Mouse (Mus musculus) liver, embryonic 16.5 days (tissue): ENCODE results near the gene Cldn14. TPM values are rescaled to one million over a fixed set of nuclear protein-coding genes. Genes with fewer than 3 reads are reported as not detected.

Experiments used
- ATAC-seq: fragments of 200-750 bp; cut with Nextera tagmentation; 2 replicates; pipeline ENCODE4 v1.8.0; 2017; ENCODE audit warnings: low read depth, mild to moderate bottlenecking, moderate number of reproducible peaks, moderate library complexity
- H3K27ac ChIP-seq: fragments of 300-500 bp; sonication (generic); 2 replicates; pipeline ENCODE4 v1.5.1; 2014; ENCODE audit warnings: mild to moderate bottlenecking, low read length
- H3K27me3 ChIP-seq: fragments of 300-500 bp; sonication (generic); 2 replicates; pipeline ENCODE4 v1.6.1; 2014; ENCODE audit warnings: low read depth, low read length, mixed read lengths; ENCODE audit not compliant: control insufficient read depth, insufficient read depth
- H3K36me3 ChIP-seq: fragments of 300-500 bp; sonication (generic); 2 replicates; pipeline ENCODE4 v1.6.1; 2014; ENCODE audit warnings: mild to moderate bottlenecking; ENCODE audit not compliant: control insufficient read depth, insufficient read depth
- H3K4me1 ChIP-seq: fragments of 300-500 bp; sonication (generic); 2 replicates; pipeline ENCODE4 v1.6.1; 2014; ENCODE audit warnings: low read depth, low read length, mixed read lengths; ENCODE audit not compliant: control insufficient read depth
- H3K4me2 ChIP-seq: fragments of 300-500 bp; sonication (generic); 2 replicates; pipeline ENCODE4 v1.6.1; 2014; ENCODE audit warnings: low read depth, low read length, mixed read lengths
- H3K4me3 ChIP-seq: fragments of 300-500 bp; sonication (generic); 2 replicates; pipeline ENCODE4 v1.5.1; 2014; ENCODE audit warnings: low read depth, mild to moderate bottlenecking, low read length
- H3K9ac ChIP-seq: fragments of 300-500 bp; sonication (generic); 2 replicates; pipeline ENCODE4 v1.6.1; 2014; ENCODE audit warnings: low read depth, low read length
- H3K9me3 ChIP-seq: fragments of 300-500 bp; sonication (generic); replicated peaks from 2 replicates; pipeline ENCODE4 v1.6.1; 2016; ENCODE audit warnings: low read length; ENCODE audit not compliant: control insufficient read depth
- WGBS: fragments of 180-500 bp; shearing (Covaris S2); extraction: QIAGEN DNeasy Blood & Tissue Kit; methylation state at CpG from one replicate; pipeline ENCODE4 v1.1.7; 2014; ENCODE audit not compliant: insufficient replicate concordance; 5-methylcytosine and 5-hydroxymethylcytosine counted together
- polyA plus RNA-seq: library from polyadenylated mRNA; unstranded; fragments of >200 nt; fragmentation: Nextera tagmentation; extraction: Ambion mirVana; gene quantifications from 2 replicates; pipeline ENCODE4 v1.2.1, GENCODE M21; 2015

Cldn14 gene
- polyA plus RNA-seq, 1 experiment from 2014 or later = 4.6 TPM

DNA sequence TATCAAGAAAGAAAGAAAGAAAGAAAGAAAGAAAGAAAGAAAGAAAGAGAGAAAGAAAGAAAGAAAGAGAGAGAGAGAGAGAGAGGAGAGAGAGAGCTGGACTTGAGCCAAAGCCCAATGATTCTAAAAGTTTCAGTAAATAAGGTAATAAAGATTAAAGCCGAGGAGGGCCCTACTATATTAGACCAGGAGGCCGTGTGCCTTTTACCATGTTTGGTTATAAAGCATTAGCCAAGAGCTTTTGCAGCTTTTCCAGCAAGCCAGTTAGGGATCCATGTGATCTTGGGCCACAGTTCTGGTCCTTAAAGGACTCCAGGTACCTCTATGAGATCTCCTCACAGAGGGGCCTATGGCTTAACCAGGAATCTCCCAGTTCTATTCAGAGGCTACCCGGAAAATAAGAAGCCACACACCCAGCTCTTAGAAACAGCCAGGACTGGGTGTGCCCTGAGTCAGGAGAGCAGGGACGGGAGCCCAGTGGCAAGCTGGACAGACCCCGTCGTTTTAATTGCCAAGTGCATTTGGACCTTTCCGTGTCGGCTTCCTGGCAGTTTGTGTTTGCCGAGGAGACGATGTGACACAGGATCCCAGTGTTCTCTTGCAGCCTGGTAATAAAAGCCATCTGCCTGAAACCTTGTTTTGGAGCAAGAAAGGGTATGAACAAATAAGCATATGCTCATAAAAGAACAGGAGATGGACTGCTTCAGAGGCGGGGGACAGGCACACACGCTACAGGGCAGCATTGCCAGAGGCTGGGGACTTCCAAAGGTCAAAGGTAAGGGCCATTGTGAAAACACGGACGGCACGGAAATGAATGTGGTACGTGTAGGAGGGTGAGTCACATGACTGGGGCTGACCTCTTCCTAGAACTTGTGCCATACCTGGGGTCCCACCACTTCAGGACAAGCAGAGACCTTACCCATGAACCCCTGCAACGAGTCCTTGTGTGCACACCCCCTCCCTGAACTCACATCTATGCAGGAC is 76.2 kb downstream of the Cldn14 start:
- H3K9ac ChIP-seq = no peak overlapping the region
- no peak overlapping the region for H3K4me2 ChIP-seq
- no peak overlapping the region for H3K27ac ChIP-seq
- H3K27me3 ChIP-seq = peaks cover 8% of the 10 kb centered on the region; the same call in 1 of the 2 replicates
- ATAC-seq = peak; percentile 35; the same call in 1 of the 2 replicates
- H3K36me3 ChIP-seq = no peaks in the 10 kb centered on the region
- H3K9me3 ChIP-seq = no peaks in the 10 kb centered on the region
- WGBS = 55% methylated on average over 17 of the region's 17 CpGs
- no peak overlapping the region for H3K4me3 ChIP-seq
- no peaks in the 10 kb centered on the region for H3K4me1 ChIP-seq

DNA sequence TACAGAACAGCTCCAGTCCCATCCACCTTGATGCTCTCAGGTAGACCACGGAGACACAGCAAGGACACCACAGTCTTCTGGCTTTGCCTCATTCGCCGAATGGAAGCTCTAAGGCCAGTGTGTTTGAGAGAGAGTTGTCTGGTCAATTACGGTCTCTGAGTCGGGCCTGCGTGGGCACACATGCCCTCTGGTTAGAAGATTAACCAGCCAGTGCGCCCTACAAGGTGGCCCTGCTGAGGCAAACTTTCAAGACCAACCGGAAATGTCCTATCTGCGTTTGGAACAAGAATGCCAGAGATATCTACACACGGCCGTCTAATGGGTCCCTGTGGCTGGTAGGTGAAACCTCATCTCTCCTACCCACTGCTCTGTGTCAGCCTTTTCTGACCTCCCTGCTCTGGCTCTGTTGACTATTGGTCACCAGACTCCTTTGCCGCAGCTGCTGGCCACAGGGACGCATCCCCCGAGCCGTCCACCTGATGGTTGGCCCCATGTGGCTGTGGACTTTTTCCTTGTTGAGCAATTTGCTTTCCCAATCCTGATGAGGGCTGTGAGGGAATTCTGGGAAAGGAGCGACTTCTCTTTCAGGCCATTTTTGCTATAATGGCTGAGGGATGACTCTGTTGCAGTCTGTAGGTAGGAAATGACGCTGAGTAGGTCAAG is 79.1 kb downstream of the Cldn14 start:
- Histone ChIP-seq H3K36me3 (no peaks in the 10 kb centered on the region), H3K9ac (0 out of 2 replicates have a peak overlapping the region, but pooled peaks have one; percentile 12), H3K27me3 (0 out of 2 replicates have a peak, but pooled peaks cover 3% of the 10 kb centered on the region), H3K27ac (peak overlapping the region; percentile 63), H3K9me3 (no peaks in the 10 kb centered on the region), H3K4me1 (no peaks in the 10 kb centered on the region; the same call in 1 of the 2 replicates), H3K4me2 (peak overlapping the region; percentile 32), H3K4me3 (peak overlapping the region; percentile 27)
- ATAC-seq = peak; percentile 84
- 71% methylated on average over 17 of the region's 17 CpGs for WGBS

DNA sequence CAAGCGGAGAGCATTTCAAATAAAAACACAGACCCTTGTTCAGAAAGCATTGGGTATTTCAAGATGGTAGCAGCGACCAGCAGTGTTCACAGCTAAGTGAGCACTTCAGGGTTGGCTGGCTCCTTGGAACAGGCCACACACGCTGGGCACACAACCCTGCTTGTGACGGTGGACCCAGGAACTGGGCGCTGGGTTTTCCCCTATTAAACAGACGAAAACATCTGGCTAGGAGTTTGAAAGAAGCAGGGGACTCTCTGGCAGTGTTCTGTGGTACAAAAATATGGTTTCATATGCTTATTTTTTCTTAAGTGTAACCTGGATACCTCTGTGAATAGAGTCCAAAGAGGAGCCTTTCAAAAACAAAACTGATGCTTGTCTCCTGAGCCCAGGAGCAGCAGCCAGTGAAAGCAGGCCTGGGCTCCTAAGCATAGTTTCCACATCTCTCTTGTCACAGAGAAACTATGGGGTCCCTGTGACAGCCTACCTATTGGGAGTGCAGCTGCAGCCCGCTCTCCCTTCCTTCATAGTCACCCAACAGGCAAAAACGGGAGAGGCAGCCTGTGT is 82.9 kb downstream of the Cldn14 start:
- WGBS = 57% methylated on average over 8 of the region's 8 CpGs
- Histone ChIP-seq H3K27ac (no peak overlapping the region), H3K4me3 (no peak overlapping the region), H3K36me3 (no peaks in the 10 kb centered on the region), H3K9me3 (no peaks in the 10 kb centered on the region), H3K4me1 (no peaks in the 10 kb centered on the region; the same call in 1 of the 2 replicates), H3K4me2 (no peak overlapping the region), H3K27me3 (no peaks in the 10 kb centered on the region), H3K9ac (no peak overlapping the region)
- ATAC-seq = no peak

DNA sequence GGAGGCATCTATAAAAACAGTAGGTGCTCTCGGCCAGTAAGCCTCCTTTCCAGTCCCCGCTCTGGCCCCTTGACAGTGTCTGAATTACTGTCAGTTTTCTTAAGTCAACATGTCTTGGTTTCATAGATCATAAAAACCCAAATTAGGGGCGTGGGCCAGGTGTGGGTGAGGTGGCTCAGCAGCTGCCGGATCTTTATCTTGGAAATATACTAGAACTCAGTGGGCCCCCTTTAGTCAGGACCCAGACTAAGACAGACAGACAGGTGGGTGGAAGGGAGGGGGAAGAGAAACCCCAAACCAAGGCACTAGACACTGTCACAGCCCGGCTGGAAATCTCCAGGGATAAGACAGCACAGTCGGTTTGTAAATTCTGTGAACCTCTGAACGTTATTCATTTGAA is 84.8 kb downstream of the Cldn14 start:
- WGBS = 63% methylated on average over 7 of the region's 7 CpGs
- Histone ChIP-seq H3K4me1 (no peaks in the 10 kb centered on the region; the same call in 1 of the 2 replicates), H3K9me3 (no peaks in the 10 kb centered on the region), H3K27ac (no peak overlapping the region), H3K4me3 (no peak overlapping the region), H3K36me3 (no peaks in the 10 kb centered on the region), H3K27me3 (no peaks in the 10 kb centered on the region), H3K9ac (no peak overlapping the region), H3K4me2 (no peak overlapping the region)
- no peak for ATAC-seq

DNA sequence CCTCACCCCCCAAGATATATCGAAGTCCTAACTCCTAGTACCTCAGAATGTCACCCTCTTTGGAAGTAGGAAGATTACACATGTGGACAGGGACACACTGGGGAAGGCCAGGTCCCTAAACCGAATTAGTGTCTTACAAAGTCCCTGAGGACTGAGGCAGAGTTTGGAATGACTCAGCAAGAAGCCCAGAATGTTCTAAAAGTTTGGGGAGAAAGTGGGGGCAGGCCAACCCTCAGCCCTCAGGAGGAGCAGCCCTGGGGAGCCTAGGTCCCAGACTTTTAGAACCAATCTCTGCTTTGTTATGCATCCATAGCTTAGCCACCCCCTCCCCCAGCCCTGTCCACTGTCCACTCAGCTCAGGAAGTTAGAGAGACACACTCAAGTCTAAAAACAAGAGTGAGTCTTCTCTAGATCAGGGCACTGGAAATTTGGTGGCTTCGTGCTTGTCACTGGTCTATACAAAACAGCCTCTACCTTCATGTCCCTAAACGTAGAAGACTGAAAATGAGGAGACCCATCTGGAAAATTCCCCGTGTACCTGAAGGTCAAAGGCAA is 85.7 kb downstream of the Cldn14 start:
- Histone ChIP-seq H3K9me3 (no peaks in the 10 kb centered on the region), H3K4me1 (peaks cover 4% of the 10 kb centered on the region), H3K4me2 (no peak overlapping the region), H3K4me3 (no peak overlapping the region), H3K9ac (no peak overlapping the region), H3K27me3 (no peaks in the 10 kb centered on the region), H3K36me3 (no peaks in the 10 kb centered on the region), H3K27ac (no peak overlapping the region)
- ATAC-seq = no peak
- WGBS = 52% methylated on average over 5 of the region's 5 CpGs

DNA sequence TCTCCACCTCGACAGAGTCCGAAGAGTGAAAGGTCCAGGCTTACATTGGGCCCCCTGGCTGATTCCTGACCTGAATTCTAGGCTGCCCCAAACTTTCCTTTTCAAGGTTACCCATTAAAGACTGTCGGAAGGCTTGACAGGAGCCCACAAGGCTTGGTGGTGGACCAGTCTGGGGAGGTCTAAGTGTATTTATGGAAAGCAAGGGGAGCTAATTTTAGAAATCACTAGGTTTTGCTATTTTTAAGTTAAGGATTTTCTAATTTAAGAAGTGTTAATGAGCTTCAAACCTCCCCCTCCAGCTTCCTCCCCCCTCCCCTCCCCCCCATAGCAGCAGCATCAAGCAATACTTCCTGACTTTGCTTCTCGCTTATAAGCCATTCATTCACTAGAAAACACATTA is 88.0 kb downstream of the Cldn14 start:
- 52% methylated on average over 4 of the region's 4 CpGs for WGBS
- Histone ChIP-seq H3K4me2 (no peak overlapping the region), H3K27me3 (no peaks in the 10 kb centered on the region), H3K9me3 (no peaks in the 10 kb centered on the region), H3K27ac (no peak overlapping the region), H3K4me1 (peaks cover 4% of the 10 kb centered on the region), H3K4me3 (no peak overlapping the region), H3K9ac (no peak overlapping the region), H3K36me3 (no peaks in the 10 kb centered on the region)
- ATAC-seq = no peak

DNA sequence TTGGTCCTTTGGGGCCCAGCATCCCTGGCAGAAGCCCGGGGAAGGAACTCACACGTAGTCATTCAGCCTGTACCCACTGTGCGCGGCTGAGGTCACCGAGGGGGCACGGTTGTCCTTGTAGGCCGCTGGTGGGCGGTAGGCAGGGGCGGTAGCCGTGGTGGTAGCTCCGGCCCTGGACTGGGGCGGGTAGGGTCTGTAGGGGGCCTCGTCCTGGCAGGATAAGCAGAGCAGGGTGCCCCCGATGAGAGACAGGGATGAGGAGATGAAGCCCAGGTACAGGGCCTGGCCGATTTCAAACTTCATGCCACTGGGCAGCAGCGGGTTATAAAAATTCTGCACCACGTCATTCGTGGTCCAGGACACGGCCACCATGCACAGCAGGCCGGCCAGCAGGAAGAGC is 89.4 kb downstream of the Cldn14 start:
- Histone ChIP-seq H3K27ac (no peak overlapping the region), H3K4me2 (no peak overlapping the region), H3K9ac (no peak overlapping the region), H3K27me3 (no peaks in the 10 kb centered on the region), H3K4me1 (peaks cover 4% of the 10 kb centered on the region), H3K9me3 (no peaks in the 10 kb centered on the region), H3K36me3 (no peaks in the 10 kb centered on the region), H3K4me3 (no peak overlapping the region)
- ATAC-seq = no peak
- whole genome bisulfite sequencing = 63% methylated on average over 20 of the region's 20 CpGs

DNA sequence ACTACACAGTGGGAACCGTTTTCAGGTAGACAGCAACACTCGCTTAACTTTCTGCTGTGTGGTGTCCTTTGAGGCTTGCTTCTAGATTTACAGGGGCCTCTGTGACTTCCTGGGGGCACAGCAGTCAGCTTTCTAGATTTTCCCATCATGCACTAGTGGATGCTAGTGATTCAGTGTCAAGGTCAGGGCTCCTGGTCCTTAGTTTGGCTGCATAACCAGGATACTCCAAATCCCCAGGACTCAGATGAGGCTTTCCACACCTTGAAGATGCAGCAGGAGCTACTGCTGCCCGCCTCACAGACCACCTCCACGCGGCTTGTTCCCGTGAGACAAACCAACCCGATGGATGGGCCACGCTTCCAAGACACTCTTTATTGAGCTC is 90.0 kb downstream of the Cldn14 start:
- Histone ChIP-seq H3K4me2 (no peak overlapping the region), H3K9me3 (no peaks in the 10 kb centered on the region), H3K27me3 (no peaks in the 10 kb centered on the region), H3K27ac (no peak overlapping the region), H3K36me3 (no peaks in the 10 kb centered on the region), H3K4me3 (no peak overlapping the region), H3K9ac (no peak overlapping the region), H3K4me1 (peaks cover 4% of the 10 kb centered on the region)
- WGBS = 62% methylated on average over 8 of the region's 8 CpGs
- no peak for ATAC-seq
